Mouse (Mus musculus): Measurements from ENCODE around the gene Plekhg4. TPM values are rescaled to one million over a fixed set of nuclear protein-coding genes. Genes with fewer than 3 reads are reported as not detected.

Plekhg4 gene
- total RNA-seq, 2 experiments from 2014 or later, result 1.2 to 2.1 TPM

GRCm38 (mm10) chr8:105349096-105349771 lies 23.8 kb upstream of the Plekhg4 start:
- DNase-seq, result no peak

- DNase-seq, result no peak
These were observed 22.9 kb upstream of the Plekhg4 start for GRCm38 (mm10) chr8:105350186-105350585.

- no peak for DNase-seq
These were observed 19.4 kb upstream of the Plekhg4 start for GRCm38 (mm10) chr8:105353583-105354135.

GRCm38 (mm10) chr8:105354549-105354948 lies 18.5 kb upstream of the Plekhg4 start:
- DNase-seq, result no peak

DNA sequence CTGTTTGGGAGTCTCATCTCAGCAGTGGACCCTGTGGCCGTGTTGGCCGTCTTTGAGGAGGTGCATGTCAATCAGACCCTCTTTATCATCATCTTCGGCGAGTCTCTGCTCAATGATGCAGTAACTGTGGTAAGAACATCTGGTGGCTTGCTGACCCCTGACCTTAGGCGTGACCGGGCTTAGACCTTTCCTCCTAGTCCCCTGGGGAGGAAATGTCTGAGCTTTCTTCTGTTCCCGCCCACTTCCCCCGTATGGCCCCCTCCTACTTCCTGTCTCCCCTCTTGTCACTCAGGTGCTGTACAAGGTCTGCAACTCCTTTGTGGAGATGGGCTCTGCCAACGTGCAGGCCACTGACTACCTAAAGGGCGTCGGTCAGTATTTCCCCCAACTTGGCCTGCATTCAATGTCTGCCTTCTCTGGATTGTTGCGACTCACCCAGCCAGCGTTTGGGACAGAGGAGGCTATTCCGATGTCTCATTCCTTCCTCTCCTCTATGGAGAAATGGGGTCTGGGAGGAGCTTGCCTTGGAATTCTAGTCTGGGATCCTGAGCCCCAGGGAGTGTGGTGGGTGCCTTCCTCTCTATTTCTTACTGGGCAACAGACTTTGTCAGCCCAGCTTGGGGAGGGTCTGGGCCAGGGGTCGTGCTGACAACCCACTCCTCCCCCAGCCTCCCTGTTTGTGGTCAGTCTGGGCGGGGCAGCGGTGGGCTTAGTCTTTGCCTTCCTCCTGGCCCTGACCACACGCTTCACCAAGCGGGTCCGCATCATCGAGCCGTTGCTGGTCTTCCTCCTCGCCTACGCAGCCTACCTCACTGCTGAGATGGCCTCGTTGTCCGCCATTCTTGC lies 17.7 kb upstream of the Plekhg4 start:
- DNase-seq, result no peak

DNA sequence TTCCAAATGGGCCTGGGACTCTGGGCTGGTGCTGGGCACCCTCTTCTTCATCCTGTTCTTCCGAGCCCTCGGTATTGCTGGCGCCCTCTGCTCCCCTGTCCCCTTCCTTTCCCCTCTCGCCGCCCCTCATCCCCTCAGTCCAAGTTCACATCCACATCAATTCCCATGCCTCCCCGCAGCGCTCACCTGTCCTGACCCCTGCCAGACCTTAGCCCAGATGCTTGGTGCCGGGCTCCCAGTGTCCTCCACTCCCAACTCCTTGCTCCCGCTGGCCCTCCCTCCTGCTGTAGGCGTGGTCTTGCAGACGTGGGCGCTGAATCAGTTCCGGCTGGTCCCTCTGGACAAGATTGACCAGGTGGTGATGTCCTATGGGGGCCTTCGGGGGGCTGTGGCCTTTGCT lies 16.4 kb upstream of the Plekhg4 start:
- no peak for DNase-seq

- no peak for DNase-seq
These were observed 13.9 kb upstream of the Plekhg4 start for GRCm38 (mm10) chr8:105359208-105359607.

- no peak for DNase-seq
These were observed 13.4 kb upstream of the Plekhg4 start for GRCm38 (mm10) chr8:105359646-105360045.

GRCm38 (mm10) chr8:105361751-105362702 lies 11.0 kb upstream of the Plekhg4 start:
- no peak for DNase-seq

DNA sequence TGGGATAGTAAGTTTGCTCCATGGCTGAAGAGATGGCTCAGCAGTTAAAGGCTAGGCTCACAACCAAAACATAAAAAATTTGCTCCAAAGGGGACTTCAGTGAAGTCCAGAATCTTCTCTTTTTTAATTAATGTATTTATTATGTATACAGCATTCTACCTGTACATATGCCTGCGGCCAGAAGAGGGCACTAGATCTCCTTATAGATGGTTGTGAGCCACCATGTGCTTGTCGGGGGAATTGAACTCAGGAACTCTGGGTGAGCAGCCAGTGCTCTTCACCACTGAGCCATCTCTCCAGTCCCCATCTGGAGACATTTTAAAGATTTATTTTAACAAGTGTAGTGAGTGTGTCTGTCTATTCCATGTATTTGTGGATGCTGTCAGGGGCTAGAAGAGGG lies 6.0 kb upstream of the Plekhg4 start:
- no peak for DNase-seq

GRCm38 (mm10) chr8:105372473-105372872 lies 601 bp upstream of the Plekhg4 start:
- no peak for DNase-seq

DNA sequence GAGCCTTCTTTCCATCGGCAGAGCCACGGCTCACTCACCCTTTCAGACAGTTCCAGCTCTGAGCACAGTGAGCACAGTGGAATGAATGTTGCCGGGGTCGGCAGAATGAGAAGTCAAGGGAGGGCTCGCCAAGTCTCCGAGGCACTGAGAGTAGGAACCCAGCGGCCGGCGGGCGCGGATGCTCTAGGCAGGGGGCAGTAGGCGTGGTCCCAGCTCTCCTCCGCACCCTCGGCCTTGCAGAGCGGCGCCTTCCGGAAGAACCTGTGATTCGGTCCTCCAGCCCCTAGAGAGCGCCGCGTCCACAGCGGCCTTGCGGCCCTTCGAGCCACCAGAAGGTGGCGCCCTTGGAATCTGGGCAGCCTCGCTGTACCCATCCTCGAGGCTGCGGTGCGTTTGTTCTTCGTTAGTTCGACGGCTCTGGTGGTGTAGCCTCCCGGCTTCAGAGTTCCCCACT lies 1.5 kb downstream of the Plekhg4 start:
- DNase-seq, result no peak

GRCm38 (mm10) chr8:105378673-105379072 lies 5.6 kb downstream of the Plekhg4 start:
- no peak for DNase-seq

- no peak for DNase-seq
These were observed 7.2 kb downstream of the Plekhg4 start for GRCm38 (mm10) chr8:105380308-105380707.

- DNase-seq, result no peak
These were observed 11.0 kb downstream of the Plekhg4 start for GRCm38 (mm10) chr8:105384070-105384469.

DNA sequence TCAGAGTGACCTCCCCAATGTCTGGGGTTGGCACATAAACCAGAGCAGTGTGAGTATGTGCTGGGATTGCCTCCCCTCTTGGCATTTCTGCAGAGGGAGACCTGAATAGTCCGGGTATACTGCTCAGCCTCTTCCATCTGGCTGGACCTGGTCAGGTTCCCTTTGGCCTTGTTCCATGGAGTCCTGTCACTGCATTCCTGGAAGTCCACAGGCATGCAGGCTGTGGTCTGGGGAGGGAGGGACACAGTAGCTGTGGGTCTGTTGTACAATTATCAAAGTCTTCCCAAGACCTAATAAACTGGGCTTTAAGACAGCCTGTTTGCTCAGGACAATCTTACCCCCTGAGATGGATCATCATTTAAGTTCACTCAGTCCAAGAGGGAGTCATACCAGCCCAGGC lies 14.1 kb downstream of the Plekhg4 start:
- no peak for DNase-seq

DNA sequence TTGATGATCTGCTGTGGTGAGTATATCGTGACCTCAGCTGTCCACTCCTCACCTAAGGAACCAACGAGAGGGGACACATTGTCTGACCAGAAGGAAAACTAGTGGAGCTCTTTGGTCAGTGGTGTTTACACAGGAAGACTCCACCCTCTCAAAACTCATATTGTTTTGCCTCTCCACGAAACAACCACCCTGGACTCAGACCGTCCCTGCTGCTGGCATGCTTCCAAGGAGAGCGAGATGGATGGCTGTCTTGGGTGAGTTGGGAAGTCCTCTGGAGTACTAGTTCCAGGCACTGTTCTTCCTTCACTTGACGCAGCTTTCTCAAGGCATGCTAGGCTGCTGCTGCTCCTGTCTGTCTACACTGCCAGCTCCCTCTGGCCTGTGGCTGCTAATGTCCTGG lies 16.0 kb downstream of the Plekhg4 start:
- DNase-seq, result no peak

- no peak for DNase-seq
These were observed 20.2 kb downstream of the Plekhg4 start for GRCm38 (mm10) chr8:105393089-105393787.

GRCm38 (mm10) chr8:105393915-105394314 lies 20.8 kb downstream of the Plekhg4 start:
- no peak for DNase-seq

- DNase-seq, result no peak
These were observed 24.7 kb downstream of the Plekhg4 start for GRCm38 (mm10) chr8:105397747-105398146.

GRCm38 (mm10) chr8:105400016-105400415 lies 26.9 kb downstream of the Plekhg4 start:
- no peak for DNase-seq

DNA sequence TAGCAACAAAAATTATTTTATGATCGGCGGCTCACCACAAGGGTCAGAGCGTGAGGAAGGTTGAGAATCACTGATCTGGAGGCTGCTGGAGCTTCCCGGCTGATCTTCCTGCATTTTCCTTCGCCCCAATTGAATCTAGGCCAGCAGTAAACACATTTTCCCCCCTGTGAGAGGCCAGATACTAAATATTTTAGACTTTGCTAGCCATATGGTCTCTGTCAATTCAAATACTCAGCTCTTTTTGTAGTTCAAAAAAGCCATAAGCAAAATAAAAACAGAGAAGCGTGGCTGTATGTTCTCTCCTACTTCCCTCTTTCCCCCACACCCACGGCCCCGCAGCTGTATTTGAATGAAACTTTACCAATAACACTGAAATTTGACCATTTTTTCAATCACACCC lies 30.4 kb downstream of the Plekhg4 start:
- DNase-seq, result no peak
